Mouse (Mus musculus): ENCODE measurements around the gene Susd2.

Susd2 gene

DNA sequence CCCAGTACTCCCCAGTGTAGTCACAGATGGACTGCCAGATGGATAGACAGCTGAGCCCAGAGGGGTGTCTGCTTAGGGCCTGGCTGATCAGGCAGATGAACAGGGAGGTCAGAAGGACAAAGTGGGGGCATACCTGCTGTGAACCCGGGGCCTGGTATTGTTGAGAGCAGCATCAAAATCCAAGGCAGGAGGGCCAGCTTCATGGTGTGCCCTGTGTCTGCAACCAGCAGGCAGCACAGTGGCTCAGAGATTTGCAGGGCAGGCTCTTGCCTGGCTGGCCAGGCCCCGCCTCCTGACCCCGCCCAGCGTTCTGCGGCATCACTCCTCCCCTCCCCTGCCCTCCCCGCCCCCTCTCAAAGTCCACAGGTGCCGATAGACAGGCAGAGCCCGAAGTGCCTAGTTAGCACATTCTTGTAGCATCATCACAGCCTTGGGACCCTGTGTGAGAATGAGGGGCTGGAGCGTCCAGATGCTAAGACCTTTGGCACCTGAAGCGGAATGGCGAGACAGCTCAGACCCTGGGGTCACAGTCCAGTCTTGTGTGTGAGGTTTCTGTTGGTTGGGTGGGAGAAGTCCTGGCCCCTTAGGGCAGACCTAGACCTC is at the start of gene Susd2:
Gene Susd2, minus strand, starts transcription at position 268 of the 603 bp plus-strand sequence.
- peak in 1 of 2 experiments; percentile 50 for DNase-seq (ENCODE audit: low spot score in 2 of 2)

DNA sequence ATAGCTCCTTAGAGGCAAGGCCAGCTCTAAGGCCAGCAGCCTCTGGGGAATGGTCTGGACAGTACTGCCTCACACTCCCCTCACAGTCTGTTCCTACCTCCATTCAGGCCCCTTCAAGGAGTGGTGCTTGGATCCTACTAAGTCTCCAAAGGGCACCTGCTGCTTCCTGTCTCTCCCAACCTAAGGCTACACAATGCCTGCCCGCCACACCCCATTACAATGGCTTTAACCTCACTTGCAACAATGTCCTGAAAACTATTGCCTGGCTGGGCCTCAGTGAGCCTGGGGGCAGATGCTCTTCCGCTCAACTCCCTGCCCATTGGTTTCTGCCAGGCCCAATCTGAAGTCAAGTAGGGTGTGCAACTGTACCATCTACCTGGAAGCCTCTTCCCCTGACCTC is 44.8 kb upstream of the Susd2 start:
- DNase-seq (ENCODE audit: low spot score in 2 of 2), result no peak

DNA sequence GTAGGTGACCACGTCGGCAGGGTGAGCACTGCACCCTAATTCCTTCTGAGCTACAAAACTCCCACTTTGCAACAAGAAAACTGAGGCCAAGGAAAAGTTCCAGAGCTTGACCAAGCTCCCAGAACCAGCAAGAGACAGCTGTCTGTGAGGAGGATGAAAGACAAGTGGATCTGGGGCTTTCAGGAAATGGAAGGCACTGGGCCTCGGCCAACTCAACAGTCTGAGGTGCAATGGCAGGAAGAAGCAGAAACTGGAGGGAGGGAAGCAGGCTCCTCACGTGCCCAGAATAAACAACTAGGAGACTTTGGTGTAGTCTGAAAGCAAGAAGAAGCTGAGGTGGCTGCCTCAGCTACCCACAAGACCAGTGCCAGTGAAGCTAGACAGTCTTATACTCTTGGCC is 42.9 kb upstream of the Susd2 start:
- no peak for DNase-seq (ENCODE audit: low spot score in 2 of 2)

DNA sequence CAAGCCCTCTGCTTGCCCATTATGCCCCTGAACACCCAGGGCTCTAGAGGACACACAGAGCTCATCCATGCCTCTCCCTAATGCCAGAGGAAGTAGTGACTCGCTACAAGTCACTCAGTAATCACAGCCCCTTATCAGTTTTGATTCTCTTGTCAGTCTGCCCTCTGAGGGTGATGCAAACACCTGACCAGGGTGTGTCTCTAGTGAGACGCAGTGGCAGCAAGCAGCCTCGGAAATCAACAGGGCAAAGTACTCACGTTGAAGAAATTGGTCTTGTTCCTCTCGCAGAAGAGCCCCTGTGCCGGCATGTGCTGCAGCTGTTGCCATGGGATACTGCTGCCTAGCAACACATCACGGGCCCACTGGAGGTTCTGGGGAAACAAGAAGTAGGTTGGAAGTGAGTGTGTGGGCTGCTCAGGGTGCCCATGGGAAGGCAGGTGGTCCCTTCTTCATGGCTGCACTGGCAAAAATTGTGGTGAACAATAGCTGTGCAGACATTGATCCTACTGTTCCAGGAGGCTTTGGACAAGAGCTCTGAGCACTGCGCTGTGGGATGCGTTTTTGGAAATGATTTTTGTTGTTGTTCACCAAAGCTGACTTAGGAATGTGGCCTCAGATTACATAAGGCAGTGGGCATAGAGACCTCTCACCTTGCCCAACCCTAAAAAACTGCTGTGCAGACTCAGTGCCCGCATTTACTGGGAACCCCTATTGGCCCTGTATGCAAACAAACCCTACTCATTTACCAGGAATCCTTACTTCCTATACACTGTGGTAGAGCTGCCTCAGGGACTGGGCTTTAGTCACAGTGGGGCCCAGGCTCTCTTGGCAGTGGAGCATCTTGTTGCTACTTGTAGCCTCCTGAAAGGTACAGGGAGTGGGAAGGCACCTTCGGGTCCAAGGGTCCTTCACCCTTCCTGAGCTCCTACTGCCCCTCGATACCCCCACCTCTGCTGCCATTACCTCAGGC is 40.5 kb upstream of the Susd2 start:
- peak; percentile 61 to 64 for DNase-seq (ENCODE audit: low spot score in 2 of 2)

DNA sequence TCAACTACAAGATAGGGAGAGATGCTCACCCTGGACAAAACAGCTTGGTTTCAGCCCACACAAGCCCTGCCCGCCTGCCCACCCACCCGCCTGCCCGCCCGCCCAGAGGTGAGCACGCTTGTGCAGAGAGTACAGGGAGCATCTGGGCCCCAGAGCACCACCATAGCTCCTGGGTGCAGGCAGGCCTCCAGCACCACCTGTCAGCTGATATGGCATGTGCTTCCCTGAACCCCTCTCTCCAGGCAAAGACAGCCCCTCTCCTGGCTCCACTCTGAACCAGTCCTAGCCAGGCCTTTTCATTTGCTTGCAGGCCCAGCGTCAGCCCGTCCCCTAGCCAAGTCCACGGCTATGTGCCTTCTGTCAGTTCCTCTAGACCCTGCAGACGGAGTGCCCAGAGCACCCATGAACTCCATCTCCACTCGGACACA is 36.8 kb upstream of the Susd2 start:
- peak in 1 of 2 experiments; percentile 36 for DNase-seq (ENCODE audit: low spot score in 2 of 2)

DNA sequence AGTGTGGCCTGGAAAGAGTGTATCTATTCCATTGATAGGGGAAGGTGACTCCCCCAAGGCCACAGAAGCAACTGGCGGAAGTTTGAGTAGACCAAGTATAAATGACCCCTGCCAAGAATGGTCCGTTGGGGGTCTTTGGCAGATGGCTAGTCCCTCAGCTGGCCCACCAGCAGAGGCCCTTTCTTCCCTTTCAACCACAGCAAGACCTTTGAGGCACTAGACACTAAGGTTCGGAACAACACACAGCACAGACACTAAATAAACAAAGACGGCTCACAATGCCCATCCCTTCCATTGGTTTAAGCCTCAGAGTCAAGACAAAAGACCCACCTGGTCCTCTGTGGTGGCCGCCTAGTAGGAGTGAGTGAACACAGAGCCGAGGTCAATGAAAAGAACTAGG is 35.4 kb upstream of the Susd2 start:
- no peak for DNase-seq (ENCODE audit: low spot score in 2 of 2)

DNA sequence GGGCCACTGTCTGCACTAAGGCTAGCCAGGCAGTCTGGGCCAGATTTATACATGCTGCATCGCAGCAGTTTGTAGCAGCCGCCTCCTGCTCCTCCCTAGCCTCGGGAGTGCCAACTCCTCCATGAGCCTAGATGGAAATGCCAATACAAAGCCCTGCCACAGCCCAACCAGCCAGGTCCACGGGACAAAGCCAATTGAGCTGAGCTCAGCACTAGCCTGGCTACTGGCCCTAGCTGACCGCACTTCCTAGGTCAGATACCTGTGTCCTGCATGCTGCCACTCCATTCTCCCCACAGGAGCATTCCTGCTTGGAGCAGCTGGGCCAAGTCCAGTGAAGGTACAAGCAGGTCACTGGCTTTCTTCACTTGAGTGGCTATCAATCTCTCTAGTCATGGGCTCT is 34.2 kb upstream of the Susd2 start:
- DNase-seq (ENCODE audit: low spot score in 2 of 2), result no peak

DNA sequence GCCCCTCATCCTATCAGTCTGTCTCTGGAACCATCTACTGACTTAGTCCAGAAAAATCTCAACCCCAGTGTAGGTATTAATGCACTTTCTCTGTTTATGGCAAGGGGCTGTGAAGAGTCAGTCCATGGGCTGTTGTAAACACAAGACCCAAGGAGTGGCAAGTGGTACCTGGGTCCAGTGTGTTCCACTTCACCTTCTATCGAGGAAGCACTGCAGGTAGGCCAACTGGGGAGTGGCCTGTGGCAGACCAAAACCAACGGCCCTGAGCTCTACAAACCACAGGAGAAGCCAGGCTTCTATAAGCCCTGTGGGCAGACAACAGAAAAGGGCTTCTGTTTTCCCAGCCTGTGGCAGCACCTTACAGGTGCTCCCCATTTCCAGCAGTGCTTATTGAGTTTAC is 33.8 kb upstream of the Susd2 start:
- no peak for DNase-seq (ENCODE audit: low spot score in 2 of 2)

DNA sequence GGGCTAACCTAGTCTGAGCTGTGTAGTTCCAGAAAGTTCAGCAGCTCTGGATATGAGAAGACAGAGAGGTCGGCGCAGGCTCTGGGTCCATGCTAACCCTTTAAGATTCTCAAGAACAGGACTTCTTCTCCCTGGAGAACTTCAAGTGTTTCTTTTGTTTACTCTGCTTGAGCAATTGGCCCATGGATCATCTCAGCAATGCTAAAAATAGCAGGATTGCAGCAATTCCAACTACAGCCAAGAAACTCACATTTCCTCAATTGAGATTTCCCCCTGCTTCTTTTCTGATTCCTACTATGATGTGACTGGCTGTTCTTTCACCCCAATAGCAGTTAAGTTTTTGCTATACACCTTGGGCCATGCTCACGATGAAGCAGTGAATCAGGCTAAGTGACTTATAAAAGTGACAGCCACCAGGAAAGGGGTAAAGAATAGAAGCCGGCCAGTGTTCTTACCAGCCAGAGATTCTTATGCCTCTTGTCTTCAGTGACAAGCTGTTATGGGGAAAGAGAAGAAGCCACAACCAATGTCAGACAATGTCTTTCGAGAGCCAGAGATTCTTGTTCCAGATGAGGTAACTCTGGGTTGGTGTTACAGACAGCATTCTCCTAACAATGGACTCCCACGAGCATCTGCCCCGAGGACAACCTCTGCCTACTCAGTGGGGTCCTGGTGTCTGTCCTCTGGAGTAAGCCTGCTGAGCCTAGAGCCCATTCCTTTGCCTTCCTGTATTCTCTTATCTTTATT is 33.2 kb upstream of the Susd2 start:
- DNase-seq (ENCODE audit: low spot score in 2 of 2), result no peak

DNA sequence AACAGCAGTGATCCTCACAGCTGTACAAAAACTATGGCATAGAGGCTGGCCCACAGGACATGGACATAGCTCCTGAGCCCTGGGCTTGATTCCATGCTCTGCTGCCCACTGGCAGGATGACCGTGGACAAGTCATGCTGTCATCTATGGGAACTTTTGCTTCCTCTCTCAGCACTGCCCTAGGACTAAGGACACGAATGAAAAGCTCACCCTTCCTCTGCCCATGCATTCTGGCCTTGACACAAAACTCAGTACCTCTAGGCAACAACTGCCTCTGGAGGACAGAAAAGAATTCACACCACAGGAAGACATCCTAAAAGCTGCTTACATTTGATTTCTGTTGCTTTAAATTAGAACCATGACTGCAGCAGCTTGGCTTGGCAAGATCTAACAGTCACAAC is 32.5 kb upstream of the Susd2 start:
- no peak for DNase-seq (ENCODE audit: low spot score in 2 of 2)

DNA sequence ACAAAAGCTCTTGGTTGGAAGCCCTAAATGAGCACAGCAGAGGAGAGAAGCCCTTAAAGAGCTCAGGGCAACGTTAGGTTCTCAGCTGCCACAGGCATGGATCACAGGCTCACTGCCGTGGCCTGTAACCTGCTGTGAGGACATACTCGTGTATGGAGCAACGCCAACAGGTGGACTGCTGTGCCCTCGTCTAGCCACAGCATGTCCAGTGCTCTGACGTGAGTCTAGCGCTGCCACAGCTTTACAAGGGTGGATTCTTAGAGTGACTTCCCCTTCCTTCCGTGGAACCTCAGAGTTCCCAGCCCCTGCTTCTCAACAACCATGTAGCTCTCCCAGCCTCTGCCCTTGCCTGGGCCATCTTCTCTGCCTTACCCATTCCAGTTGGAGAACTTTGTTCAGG is 31.8 kb upstream of the Susd2 start:
- no peak for DNase-seq (ENCODE audit: low spot score in 2 of 2)

DNA sequence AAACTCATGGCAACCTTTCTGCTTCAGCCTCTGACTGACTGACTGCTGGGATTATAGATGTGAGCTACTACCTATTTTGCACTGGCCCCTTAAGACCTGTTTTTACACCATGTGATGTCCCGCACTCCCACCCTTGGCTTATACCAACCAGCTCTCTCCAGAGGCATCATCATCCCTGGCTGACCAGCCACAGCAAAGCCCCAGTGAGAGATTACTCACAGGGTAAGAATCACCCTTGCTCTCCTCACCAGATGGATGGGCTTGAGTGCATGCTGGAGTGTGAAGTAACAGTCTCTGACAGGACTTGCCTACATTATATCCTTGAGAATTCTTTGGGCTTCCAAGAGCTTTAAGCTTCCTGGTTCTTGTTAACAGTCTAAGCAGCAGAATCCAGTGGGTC is 26.1 kb upstream of the Susd2 start:
- no peak for DNase-seq (ENCODE audit: low spot score in 2 of 2)

DNA sequence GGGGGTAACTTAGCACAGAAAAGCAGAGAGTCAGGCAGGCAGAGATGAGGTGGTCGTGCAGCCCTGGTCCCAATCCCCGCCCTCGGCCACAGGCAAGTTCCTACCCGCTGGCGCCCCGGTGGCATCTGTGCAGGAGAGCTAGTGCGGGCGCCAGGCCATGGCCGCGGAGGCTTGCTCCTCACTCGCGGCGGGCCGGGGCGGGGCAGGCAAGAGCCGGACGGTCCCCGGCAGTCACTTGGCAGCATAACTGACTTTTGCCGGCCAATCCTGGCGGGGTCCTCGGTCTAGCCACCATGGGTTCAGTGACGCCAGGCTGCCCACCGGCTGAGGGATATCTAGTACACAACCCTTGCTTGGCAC is 24.1 kb upstream of the Susd2 start:
- peak in 1 of 2 experiments; percentile 68 for DNase-seq (ENCODE audit: low spot score in 2 of 2)

DNA sequence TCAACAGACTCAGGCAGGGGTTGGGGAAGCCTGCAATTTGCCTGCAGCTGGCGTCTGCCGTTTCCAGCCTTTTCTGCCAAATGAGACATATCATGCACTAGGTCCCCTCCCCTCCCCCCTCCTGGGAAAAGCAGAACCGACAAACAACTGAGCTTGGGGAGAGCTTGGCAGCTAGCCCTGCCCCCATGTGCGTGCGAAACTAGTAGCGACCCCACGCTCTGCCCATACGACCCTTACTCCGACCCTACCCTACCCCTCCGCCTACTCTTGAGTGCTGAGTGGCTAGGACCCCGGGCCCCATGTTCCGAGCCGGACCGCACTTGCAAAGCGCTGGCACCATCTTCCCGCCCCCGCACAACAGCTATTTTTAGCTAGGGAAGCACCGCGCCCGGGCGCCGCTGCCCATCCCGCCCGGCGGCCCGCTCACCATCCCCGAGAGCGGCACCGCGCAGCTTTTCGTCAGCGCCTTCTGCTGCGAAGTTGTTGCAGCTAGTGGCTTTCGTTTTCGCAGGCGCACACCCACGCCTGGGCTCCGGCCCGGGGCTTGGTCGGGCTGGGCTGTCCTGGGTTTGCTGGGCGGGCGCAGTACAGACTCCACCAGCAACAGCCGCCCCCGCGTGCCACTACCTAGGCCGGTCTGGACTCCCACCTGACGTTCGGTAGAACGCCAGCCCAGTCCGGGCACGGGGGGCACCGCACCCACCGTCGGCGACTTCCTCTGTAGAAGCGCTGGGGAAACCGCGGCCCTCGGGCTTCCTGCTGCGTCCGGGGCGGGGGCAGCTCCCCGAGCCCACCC is 23.5 kb upstream of the Susd2 start:
- DNase-seq (ENCODE audit: low spot score in 2 of 2), result peak in 1 of 2 experiments; percentile 56

DNA sequence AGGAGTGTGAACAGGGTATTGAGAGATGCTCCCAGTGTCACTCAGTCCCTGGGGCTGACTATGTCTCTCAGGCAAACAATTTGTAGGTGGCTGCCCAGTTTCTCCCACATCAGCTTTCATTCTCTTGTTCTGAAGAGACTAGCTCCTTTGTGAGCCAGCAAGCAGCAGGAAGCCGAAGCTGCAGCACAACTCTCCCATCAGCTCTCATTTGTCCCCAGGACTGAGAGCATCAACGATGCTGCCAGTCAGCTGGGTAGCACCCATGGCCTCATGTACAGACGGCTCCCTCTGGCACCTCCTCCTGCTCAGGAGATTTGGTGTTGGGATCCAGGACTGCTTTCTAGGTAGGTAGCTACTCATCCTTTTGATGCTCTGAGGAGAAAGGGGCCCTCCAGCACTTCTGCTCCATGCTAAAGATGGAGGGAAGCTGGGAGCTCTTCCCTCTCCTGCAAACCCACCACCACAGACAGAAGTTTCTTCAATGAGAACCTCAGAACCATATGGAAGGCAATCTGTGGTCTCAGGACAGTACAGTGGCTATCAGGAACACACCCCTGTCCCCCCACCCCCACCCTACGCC is 22.7 kb upstream of the Susd2 start:
- DNase-seq (ENCODE audit: low spot score in 2 of 2), result no peak

DNA sequence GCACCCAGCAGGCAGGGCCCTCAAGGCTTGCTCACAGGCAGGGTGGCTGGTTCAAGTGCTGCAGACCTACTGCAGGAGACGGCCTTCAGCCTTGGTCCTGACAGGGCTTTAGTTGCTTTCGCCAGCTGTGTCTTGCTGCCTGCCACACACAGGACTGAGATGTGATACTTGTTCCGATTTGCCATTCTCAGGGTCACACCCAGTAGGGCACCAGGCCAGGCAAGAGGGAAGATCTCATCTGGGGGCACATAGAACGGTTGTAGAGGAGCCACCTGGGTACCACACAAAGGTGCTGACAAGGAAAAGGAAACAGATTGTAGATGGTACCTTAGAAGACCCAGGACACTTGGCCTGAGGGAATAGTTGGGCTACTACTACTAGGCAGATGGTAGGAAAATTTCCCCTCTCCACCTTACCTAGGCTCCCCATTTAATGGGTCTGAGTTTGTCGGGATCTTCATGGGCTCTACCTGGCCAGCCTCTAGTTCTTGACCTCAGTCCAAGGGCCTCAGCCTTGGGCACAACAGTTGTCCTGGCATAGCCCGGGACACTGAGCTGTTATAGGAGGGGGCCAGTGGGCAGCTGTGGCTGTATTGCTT is 21.0 kb upstream of the Susd2 start:
- DNase-seq (ENCODE audit: low spot score in 2 of 2), result no peak

DNA sequence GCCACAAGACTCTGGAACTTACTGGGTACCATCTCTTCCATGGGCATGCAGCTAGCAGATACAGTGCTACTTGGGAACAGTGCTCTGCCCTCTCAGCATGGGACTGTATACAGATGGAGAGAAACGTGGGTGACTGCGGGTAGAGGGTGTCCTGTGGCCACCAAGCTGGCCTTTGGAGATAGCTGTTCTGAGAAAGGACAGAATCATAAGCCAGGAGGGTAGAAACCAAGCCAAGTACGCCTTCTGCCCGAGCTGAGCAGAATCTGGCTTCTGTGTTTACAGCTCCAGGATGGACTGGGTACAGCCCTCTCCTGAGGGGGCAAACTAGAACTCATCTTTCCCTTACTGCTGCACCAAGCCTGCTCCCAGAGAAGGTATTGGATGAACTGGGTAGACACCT is 18.8 kb upstream of the Susd2 start:
- no peak for DNase-seq (ENCODE audit: low spot score in 2 of 2)

DNA sequence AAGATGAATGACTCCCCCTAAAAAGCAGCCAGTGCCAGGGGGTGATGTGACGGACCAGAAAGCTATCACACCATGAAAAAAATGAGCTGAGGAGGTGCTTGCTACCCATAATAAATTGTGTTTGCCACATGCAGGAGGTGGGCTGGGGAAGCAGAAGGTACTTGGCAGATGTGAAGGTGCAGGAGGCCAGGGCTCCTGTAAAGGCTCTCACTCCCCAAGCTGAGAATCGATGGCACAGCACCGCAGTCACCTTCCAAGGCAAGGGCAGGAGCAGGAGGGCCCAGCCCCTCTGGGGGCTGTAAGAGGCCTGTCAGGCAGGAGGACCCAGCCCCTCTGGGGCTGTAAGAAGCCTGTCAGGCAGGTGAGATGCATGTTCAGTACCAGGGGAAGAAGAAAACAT is 18.1 kb upstream of the Susd2 start:
- DNase-seq (ENCODE audit: low spot score in 2 of 2), result no peak

DNA sequence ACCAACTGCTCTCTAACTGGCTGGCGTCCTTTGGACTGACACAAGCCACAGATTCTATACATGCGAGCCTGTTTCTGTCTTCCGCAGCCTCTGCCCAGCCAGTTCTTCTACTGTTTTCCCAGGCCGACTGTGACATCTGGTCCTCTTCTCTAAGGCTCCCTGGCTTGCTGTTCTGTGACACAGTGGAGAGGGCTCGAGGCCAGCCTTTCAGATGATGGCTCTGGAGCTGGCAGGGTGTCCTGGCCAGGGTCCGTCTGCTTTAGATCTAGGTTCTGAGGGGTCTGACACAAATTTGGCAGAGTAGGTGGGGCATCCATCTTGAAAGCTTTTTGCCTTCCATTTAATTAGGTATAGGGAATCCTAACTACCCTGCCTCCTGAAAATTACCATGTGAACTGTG is 17.6 kb upstream of the Susd2 start:
- DNase-seq (ENCODE audit: low spot score in 2 of 2), result peak in 1 of 2 experiments; percentile 70

DNA sequence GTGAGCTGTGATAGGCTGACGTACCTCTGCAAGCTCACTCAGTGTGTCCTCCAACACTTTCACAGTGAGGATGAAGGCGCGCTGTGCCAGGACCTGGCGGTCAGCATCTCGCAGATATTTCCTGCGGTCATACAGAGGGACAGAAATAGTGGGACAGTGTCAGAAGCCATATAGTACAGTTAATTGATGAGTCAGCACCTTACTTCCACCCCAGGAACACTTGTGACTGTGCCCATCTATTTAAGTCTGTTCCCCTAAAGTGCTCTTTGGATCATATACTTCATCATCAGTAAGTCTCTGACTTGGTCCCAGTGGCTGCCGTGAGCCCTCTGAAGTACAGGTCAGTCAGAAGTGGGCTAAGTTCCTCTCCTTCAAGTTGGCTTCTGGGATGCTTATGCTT is 14.0 kb upstream of the Susd2 start:
- no peak for DNase-seq (ENCODE audit: low spot score in 2 of 2)

DNA sequence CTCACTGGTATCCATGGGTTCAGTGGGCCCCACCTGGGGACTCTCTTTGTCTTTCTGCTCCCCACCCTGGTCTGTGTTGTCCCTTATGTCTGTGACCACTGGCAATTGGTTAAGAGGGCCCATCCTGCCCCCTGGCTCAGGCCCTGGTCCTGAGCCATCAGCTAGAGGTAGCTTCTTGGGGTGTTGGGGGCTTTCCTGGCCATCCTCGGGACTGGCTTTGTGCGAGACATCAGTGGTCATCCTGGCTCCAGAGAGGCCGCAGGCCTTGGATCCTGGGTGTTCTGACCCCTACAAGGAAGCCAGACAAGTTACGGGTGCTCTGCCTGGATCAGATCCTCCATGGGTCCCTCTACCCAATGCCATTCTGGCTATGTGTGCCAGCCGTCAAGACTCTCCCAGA is 13.4 kb upstream of the Susd2 start:
- DNase-seq (ENCODE audit: low spot score in 2 of 2), result no peak

Measured in cerebellum, postnatal 4 days (tissue).